Mouse (Mus musculus): Measurements from ENCODE around the gene Ovol1. TPM values are rescaled to one million over a fixed set of nuclear protein-coding genes. Genes with fewer than 3 reads are reported as not detected.

Gene Ovol1
- polyA plus RNA-seq, 1 experiment from 2014 or later: 2.1 TPM

- Histone ChIP-seq H3K9ac (no peak overlapping the region), H3K9me3 (no peaks in the 10 kb centered on the region), H3K4me3 (no peak overlapping the region), H3K4me1 (peaks cover 15% of the 10 kb centered on the region), H3K4me2 (no peak overlapping the region), H3K27ac (no peak overlapping the region), H3K36me3 (no peaks in the 10 kb centered on the region), H3K27me3 (no peaks in the 10 kb centered on the region)
- ATAC-seq (ENCODE audit: borderline replicate concordance, extremely low read depth, low FRiP score, low TSS enrichment): no peak
- 83% methylated on average over 7 of the region's 7 CpGs for WGBS
Observed at GRCm38 (mm10) chr19:5515840-5516777, 44.3 kb downstream of the Ovol1 start.

DNA sequence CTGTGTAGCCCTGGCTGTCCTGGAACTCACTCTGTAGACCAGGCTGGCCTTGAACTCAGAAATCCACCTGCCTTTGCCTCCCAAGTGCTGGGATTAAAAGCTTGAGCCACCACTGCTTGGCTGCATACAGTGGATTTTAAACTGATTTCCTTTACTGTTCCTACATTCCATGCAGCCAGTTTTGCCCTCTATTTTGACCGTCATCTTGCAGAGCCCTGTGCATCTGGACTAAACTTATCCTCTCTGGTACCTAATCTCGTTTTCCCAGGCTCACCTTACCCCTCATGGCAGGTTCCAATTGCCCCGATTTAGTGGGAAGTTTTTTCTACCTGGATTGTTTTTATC is 47.5 kb downstream of the Ovol1 start:
- WGBS: 84% methylated on average over 3 of the region's 3 CpGs
- H3K4me2 ChIP-seq: no peak overlapping the region
- no peak overlapping the region for H3K27ac ChIP-seq

DNA sequence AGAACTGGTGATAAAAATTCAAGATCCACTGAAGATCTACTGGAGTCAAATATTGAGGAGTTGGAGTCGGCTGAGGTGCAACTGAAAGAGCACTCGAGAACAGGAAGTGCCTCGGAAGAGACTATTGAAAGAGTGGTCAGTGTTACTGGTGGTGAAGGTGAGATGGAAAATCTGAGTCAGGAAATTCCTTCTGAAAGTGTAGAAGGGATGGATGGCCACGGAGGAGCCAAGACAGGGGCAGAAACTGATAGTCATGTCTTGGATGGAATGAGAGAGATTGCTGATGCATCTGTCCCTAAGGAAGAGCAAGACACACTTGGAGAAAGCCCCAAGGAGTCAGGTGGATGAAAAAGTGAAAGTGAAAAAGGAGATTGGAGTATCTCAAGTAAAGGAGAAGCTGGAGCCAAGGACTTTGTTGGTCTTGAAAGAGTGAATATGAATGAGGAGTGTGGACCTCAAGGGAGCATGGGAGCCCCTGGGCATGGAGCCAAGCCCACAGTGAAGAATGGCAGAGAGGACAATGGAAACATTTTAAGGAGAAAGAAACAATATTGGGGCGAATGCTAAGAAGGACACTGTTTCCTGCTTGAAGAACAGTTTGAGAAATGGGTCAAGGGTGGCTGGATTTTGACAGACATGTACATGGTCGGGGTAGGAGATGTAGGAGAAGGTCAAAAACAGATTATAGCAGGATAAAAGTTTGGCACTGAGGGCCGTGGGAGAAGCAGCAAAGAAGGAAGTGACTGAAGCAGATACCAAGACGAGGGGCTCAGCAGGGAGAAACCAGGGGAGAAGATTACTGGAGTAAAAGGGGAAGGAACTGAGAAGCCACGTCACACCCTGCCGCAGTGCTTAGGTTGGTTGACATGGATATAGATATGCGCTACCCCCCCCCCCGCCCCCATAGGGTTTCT is 48.1 kb downstream of the Ovol1 start:
- Histone ChIP-seq H3K27me3 (no peaks in the 10 kb centered on the region), H3K4me2 (peak overlapping the region; percentile 25), H3K9me3 (no peaks in the 10 kb centered on the region), H3K4me3 (no peak overlapping the region), H3K36me3 (no peaks in the 10 kb centered on the region), H3K27ac (no peak overlapping the region), H3K4me1 (peaks cover 29% of the 10 kb centered on the region), H3K9ac (no peak overlapping the region)
- WGBS: 71% methylated on average over 12 of the region's 12 CpGs
- ATAC-seq (ENCODE audit: borderline replicate concordance, extremely low read depth, low FRiP score, low TSS enrichment): no peak

More for the DNA sequence above, 47.5 kb downstream of the Ovol1 start:
- H3K4me1 ChIP-seq: peaks cover 29% of the 10 kb centered on the region
- H3K9ac ChIP-seq: no peak overlapping the region
- H3K9me3 ChIP-seq: no peaks in the 10 kb centered on the region
- no peak overlapping the region for H3K4me3 ChIP-seq
- ATAC-seq (ENCODE audit: borderline replicate concordance, extremely low read depth, low FRiP score, low TSS enrichment): no peak
- no peaks in the 10 kb centered on the region for H3K27me3 ChIP-seq
- no peaks in the 10 kb centered on the region for H3K36me3 ChIP-seq

- WGBS: 45% methylated on average over 15 of the region's 15 CpGs
Observed at GRCm38 (mm10) chr19:5511074-5511632, 49.3 kb downstream of the Ovol1 start.

GRCm38 (mm10) chr19:5510031-5511026 is 50.1 kb downstream of the Ovol1 start, which contains the start of gene Snx32:
Snx32 (minus strand) TSS chr19:5510538.
- H3K9me3 ChIP-seq: no peaks in the 10 kb centered on the region
- H3K27me3 ChIP-seq: no peaks in the 10 kb centered on the region
- ATAC-seq (ENCODE audit: borderline replicate concordance, extremely low read depth, low FRiP score, low TSS enrichment): peak; percentile 98
- H3K4me3 ChIP-seq: peak within 1 kb of the TSS; percentile 57
- H3K27ac ChIP-seq: peak within 1 kb of the TSS; percentile 66
- H3K36me3 ChIP-seq: no peaks in the 10 kb centered on the region
- peak within 1 kb of the TSS; percentile 64 for H3K9ac ChIP-seq
- WGBS: 3% methylated on average over 47 of the region's 47 CpGs
- H3K4me1 ChIP-seq: peaks cover 29% of the 10 kb centered on the region
- H3K4me2 ChIP-seq: peak within 1 kb of the TSS; percentile 91

More at GRCm38 (mm10) chr19:5511074-5511632, 49.3 kb downstream of the Ovol1 start:
- ATAC-seq (ENCODE audit: borderline replicate concordance, extremely low read depth, low FRiP score, low TSS enrichment): no peak
- Histone ChIP-seq H3K4me3 (peak overlapping the region; percentile 57), H3K27ac (peak overlapping the region; percentile 66), H3K36me3 (no peaks in the 10 kb centered on the region), H3K9me3 (no peaks in the 10 kb centered on the region), H3K9ac (peak overlapping the region; percentile 64), H3K27me3 (no peaks in the 10 kb centered on the region), H3K4me1 (peaks cover 29% of the 10 kb centered on the region), H3K4me2 (peak overlapping the region; percentile 91)

DNA sequence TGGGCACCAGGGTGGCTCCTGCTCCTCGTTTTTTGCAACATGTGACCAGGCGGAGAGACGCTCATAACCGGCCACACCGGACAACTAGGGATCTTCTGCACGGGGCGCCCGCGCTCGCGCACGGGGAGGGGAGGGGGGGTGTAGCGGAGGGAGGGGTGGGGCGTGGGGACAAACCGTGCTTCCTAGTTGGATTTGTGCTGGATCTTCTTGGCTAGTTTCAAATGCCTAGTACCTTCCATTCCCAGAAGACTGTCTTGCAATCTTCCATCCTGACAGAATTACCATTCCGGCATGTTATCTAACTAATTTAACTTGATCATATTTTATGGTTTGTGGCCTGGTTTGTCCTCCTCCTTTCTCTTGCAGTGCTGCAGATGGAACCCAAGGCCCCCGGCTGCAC is 56.8 kb downstream of the Ovol1 start, which contains the start of gene 1700020D05Rik:
TSS of gene 1700020D05Rik (minus strand) at position 101 of the 400 bp plus-strand sequence.
- WGBS: 45% methylated on average over 16 of the region's 17 CpGs
- Histone ChIP-seq H3K36me3 (no peaks in the 10 kb centered on the region), H3K9ac (no peak within 1 kb of the TSS), H3K9me3 (no peaks in the 10 kb centered on the region), H3K4me3 (no peak within 1 kb of the TSS), H3K4me1 (no peaks in the 10 kb centered on the region), H3K27ac (no peak within 1 kb of the TSS), H3K4me2 (no peak within 1 kb of the TSS), H3K27me3 (no peaks in the 10 kb centered on the region)
- no peak for ATAC-seq (ENCODE audit: borderline replicate concordance, extremely low read depth, low FRiP score, low TSS enrichment)

DNA sequence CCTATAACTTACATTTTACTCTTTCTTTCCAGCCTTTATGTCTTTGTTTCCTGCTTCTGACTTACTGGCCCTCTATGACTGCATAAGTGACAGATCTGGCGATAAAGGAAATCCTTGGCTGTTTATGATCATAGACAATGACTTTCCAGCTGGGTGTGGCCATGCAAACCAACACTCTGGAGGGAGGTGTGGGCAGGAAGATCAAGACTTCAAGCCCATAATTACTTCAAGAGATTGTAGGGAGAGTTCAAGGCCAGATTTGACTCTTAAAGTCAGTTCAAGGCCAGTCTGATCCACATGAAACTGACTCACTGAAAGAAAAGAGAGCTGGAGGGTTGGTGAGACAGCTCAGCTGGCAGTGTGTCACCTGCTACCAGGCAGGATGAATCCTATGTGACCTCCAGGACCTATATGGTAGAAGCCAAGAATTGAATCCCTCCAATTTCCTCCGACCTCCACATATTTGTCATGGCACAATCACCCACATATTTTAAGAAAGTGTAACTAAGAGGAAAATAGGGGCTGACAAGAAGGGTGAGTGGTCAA is 60.0 kb downstream of the Ovol1 start:
- no peak for ATAC-seq (ENCODE audit: borderline replicate concordance, extremely low read depth, low FRiP score, low TSS enrichment)
- H3K4me3 ChIP-seq: no peak overlapping the region
- 78% methylated on average over 2 of the region's 2 CpGs for WGBS
- no peak overlapping the region for H3K4me2 ChIP-seq
- H3K27ac ChIP-seq: no peak overlapping the region
- H3K9me3 ChIP-seq: no peaks in the 10 kb centered on the region
- no peak overlapping the region for H3K9ac ChIP-seq
- H3K27me3 ChIP-seq: no peaks in the 10 kb centered on the region
- peaks cover 20% of the 10 kb centered on the region for H3K36me3 ChIP-seq
- H3K4me1 ChIP-seq: no peaks in the 10 kb centered on the region

Other genes with a start within 250 kb of the Ovol1 start
- gene Catsper1, start 224.9 kb downstream of the Ovol1 start, polyA plus RNA-seq (2015; fragmentation: Nextera tagmentation; extraction: Ambion mirVana): not detected in 2 replicates
- 0.60 and 0.69 TPM in 2 replicates for gene Cst6, start 211.1 kb downstream of the Ovol1 start, polyA plus RNA-seq (2015; fragmentation: Nextera tagmentation; extraction: Ambion mirVana)
- gene Eif1ad, start 193.9 kb downstream of the Ovol1 start, polyA plus RNA-seq (2015; fragmentation: Nextera tagmentation; extraction: Ambion mirVana): 61.5 and 61.8 TPM in 2 replicates
- gene Banf1, start 193.5 kb downstream of the Ovol1 start, polyA plus RNA-seq (2015; fragmentation: Nextera tagmentation; extraction: Ambion mirVana): 466 and 504 TPM in 2 replicates
- 67.1 and 81.7 TPM in 2 replicates for gene Sart1, start 171.9 kb downstream of the Ovol1 start, polyA plus RNA-seq (2015; fragmentation: Nextera tagmentation; extraction: Ambion mirVana)
- gene Tsga10ip, start 158.1 kb downstream of the Ovol1 start, polyA plus RNA-seq (2015; fragmentation: Nextera tagmentation; extraction: Ambion mirVana): 0.59 and 0.79 TPM in 2 replicates
- gene Drap1, start 135.7 kb downstream of the Ovol1 start, polyA plus RNA-seq (2015; fragmentation: Nextera tagmentation; extraction: Ambion mirVana): 243 and 268 TPM in 2 replicates
- gene AI837181, start 135.5 kb downstream of the Ovol1 start, polyA plus RNA-seq (2015; fragmentation: Nextera tagmentation; extraction: Ambion mirVana): 56.5 and 58.6 TPM in 2 replicates
- gene Fosl1, start 113.1 kb downstream of the Ovol1 start, polyA plus RNA-seq (2015; fragmentation: Nextera tagmentation; extraction: Ambion mirVana): not detected in 2 replicates
- 12.1 and 12.4 TPM in 2 replicates for gene Ccdc85b, start 102.8 kb downstream of the Ovol1 start, polyA plus RNA-seq (2015; fragmentation: Nextera tagmentation; extraction: Ambion mirVana)
- gene Fibp, start 100.0 kb downstream of the Ovol1 start, polyA plus RNA-seq (2015; fragmentation: Nextera tagmentation; extraction: Ambion mirVana): 101 and 117 TPM in 2 replicates
- 1.9 and 3.3 TPM in 2 replicates for gene Ctsw, start 92.1 kb downstream of the Ovol1 start, polyA plus RNA-seq (2015; fragmentation: Nextera tagmentation; extraction: Ambion mirVana)
- 198 and 208 TPM in 2 replicates for gene Efemp2, start 86.7 kb downstream of the Ovol1 start, polyA plus RNA-seq (2015; fragmentation: Nextera tagmentation; extraction: Ambion mirVana)
- gene Mus81, start 72.2 kb downstream of the Ovol1 start, polyA plus RNA-seq (2015; fragmentation: Nextera tagmentation; extraction: Ambion mirVana): 40.2 and 43.9 TPM in 2 replicates
- gene Cfl1, start 70.2 kb downstream of the Ovol1 start, polyA plus RNA-seq (2015; fragmentation: Nextera tagmentation; extraction: Ambion mirVana): 2,855 and 2,978 TPM in 2 replicates
- 0.20 TPM in 1 of 2 replicates, not detected in the other for gene 1700020D05Rik, start 56.9 kb downstream of the Ovol1 start, polyA plus RNA-seq (2015; fragmentation: Nextera tagmentation; extraction: Ambion mirVana)
- 5.8 and 7.4 TPM in 2 replicates for gene Snx32, start 50.1 kb downstream of the Ovol1 start, polyA plus RNA-seq (2015; fragmentation: Nextera tagmentation; extraction: Ambion mirVana)
- gene Ap5b1, start 7.4 kb upstream of the Ovol1 start, polyA plus RNA-seq (2015; fragmentation: Nextera tagmentation; extraction: Ambion mirVana): 5.7 and 5.9 TPM in 2 replicates
- gene Rnaseh2c, start 41.2 kb upstream of the Ovol1 start, polyA plus RNA-seq (2015; fragmentation: Nextera tagmentation; extraction: Ambion mirVana): 143 and 153 TPM in 2 replicates
- 51.9 and 54.4 TPM in 2 replicates for gene Kat5, start 49.6 kb upstream of the Ovol1 start, polyA plus RNA-seq (2015; fragmentation: Nextera tagmentation; extraction: Ambion mirVana)
- gene Rela, start 76.8 kb upstream of the Ovol1 start, polyA plus RNA-seq (2015; fragmentation: Nextera tagmentation; extraction: Ambion mirVana): 52.7 and 53.8 TPM in 2 replicates
- 44.7 and 48.0 TPM in 2 replicates for gene Sipa1, start 103.1 kb upstream of the Ovol1 start, polyA plus RNA-seq (2015; fragmentation: Nextera tagmentation; extraction: Ambion mirVana)
- 44.1 and 45.2 TPM in 2 replicates for gene Map3k11, start 128.1 kb upstream of the Ovol1 start, polyA plus RNA-seq (2015; fragmentation: Nextera tagmentation; extraction: Ambion mirVana)
- 18.2 and 20.9 TPM in 2 replicates for gene Pcnx3, start 128.3 kb upstream of the Ovol1 start, polyA plus RNA-seq (2015; fragmentation: Nextera tagmentation; extraction: Ambion mirVana)
- gene Kcnk7, start 143.7 kb upstream of the Ovol1 start, polyA plus RNA-seq (2015; fragmentation: Nextera tagmentation; extraction: Ambion mirVana): 0.69 TPM in 1 of 2 replicates, not detected in the other
- gene Ehbp1l1, start 165.7 kb upstream of the Ovol1 start, polyA plus RNA-seq (2015; fragmentation: Nextera tagmentation; extraction: Ambion mirVana): 23.6 and 24.5 TPM in 2 replicates
- gene Fam89b, start 169.0 kb upstream of the Ovol1 start, polyA plus RNA-seq (2015; fragmentation: Nextera tagmentation; extraction: Ambion mirVana): 105 and 108 TPM in 2 replicates
- gene Ltbp3, start 180.3 kb upstream of the Ovol1 start, polyA plus RNA-seq (2015; fragmentation: Nextera tagmentation; extraction: Ambion mirVana): 47.2 and 54.9 TPM in 2 replicates
- gene Scyl1, start 210.8 kb upstream of the Ovol1 start, polyA plus RNA-seq (2015; fragmentation: Nextera tagmentation; extraction: Ambion mirVana): 76.1 and 83.6 TPM in 2 replicates

Data from lung, embryonic 15.5 days (tissue).